Mouse (Mus musculus) megakaryocyte, embryonic 14.5 days (primary cell): ENCODE results near the gene Rilp.

Experiments
- FLI1 ChIP-seq: IDR thresholded peaks from 2 replicates; pipeline ENCODE4 v1.6.1; 2012; ENCODE audit warnings: low read length, inconsistent platforms, mixed read lengths
- GATA1 ChIP-seq: IDR thresholded peaks from 3 replicates; pipeline ENCODE4 v1.6.1; 2012; ENCODE audit warnings: mixed read lengths, low read length, inconsistent platforms, borderline replicate concordance

- no peak for TF ChIP-seq GATA1
- no peak for TF ChIP-seq FLI1
These were observed 31.1 kb downstream of the Rilp start for GRCm38 (mm10) chr11:75540710-75541581.
